Mouse (Mus musculus): Measurements from ENCODE around the gene Mmp9. TPM values are rescaled to one million over a fixed set of nuclear protein-coding genes. Genes with fewer than 3 reads are reported as not detected.

The Mmp9 gene
- polyA plus RNA-seq, 1 experiment from 2014 or later = 7.1 TPM

GRCm38 (mm10) chr2:164979749-164980148 is 39.2 kb downstream of the Mmp9 start:
- H3K4me1 ChIP-seq = no peaks in the 10 kb centered on the region
- no peak overlapping the region for H3K4me3 ChIP-seq
- WGBS = 25% methylated on average over 7 of the region's 7 CpGs
- peaks cover 10% of the 10 kb centered on the region for H3K27me3 ChIP-seq
- ATAC-seq (ENCODE audit: low FRiP score, low read depth) = no peak
- H3K9ac ChIP-seq = no peak overlapping the region
- H3K9me3 ChIP-seq = no peaks in the 10 kb centered on the region
- no peak overlapping the region for H3K27ac ChIP-seq
- H3K4me2 ChIP-seq (replicated peaks) = no peak overlapping the region
- H3K36me3 ChIP-seq = no peaks in the 10 kb centered on the region

DNA sequence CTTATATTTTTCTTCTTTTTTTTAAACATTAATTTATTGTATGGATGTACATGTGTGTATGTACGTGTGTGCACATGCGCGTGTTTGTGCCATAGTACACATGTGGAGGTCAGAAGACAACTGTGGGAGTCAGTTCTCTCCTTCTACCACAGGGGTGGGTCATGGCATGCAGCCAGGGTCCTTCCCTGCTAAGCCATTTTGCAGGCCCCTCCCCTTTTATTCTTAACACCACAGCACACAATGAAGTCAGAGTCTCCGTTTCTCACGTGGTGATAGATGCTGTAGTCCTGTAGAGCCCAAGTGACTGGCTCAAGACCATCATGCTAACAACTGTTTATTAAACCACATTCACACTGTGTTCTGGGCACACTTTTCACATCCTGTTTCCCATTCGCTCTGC is 45.4 kb downstream of the Mmp9 start:
- Histone ChIP-seq H3K9me3 (no peaks in the 10 kb centered on the region), H3K4me3 (no peak overlapping the region), H3K27ac (no peak overlapping the region), H3K4me2 (replicated peaks) (no peak overlapping the region), H3K4me1 (no peaks in the 10 kb centered on the region), H3K9ac (no peak overlapping the region), H3K27me3 (peaks cover 2% of the 10 kb centered on the region; the same call in 1 of the 2 replicates), H3K36me3 (no peaks in the 10 kb centered on the region)
- WGBS = 80% methylated on average over 6 of the region's 6 CpGs
- ATAC-seq (ENCODE audit: low FRiP score, low read depth) = no peak

DNA sequence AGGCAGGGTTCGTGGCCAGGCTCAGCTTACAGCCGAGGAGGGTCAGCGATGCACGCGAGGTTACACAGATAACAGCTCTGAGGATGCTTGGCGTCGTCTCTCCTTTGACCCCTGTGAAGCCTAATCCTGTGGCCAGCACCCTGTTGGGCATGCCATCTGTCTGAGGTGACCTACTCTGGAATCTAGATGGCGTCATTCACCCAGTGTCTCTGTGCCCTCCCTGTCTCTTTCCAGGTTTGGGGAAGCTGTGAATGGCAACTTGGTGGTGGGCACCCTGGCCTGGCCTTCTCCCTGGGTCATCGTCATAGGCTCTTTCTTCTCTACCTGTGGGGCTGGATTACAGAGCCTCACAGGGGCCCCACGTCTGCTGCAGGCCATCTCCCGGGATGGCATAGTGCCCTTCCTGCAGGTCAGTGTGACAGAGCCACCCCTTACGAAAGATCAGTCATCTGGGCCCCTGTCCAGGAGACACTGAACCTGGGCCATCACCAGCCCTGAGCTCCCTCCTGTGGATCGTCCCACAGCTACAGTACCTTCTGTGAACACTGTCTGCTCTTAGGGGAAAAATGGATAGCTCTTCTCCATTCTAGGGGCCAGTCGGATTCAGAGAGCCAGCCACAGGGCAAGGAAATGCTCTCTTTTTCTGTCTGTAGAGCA is 45.9 kb downstream of the Mmp9 start:
- no peak overlapping the region for H3K9ac ChIP-seq
- peaks cover 6% of the 10 kb centered on the region; the same call in 1 of the 2 replicates for H3K27me3 ChIP-seq
- WGBS = 72% methylated on average over 14 of the region's 14 CpGs
- no peak overlapping the region for H3K27ac ChIP-seq
- H3K4me1 ChIP-seq = no peaks in the 10 kb centered on the region
- H3K4me2 ChIP-seq (replicated peaks) = no peak overlapping the region
- no peaks in the 10 kb centered on the region for H3K9me3 ChIP-seq
- ATAC-seq (ENCODE audit: low FRiP score, low read depth) = no peak
- H3K36me3 ChIP-seq = no peaks in the 10 kb centered on the region
- H3K4me3 ChIP-seq = no peak overlapping the region

DNA sequence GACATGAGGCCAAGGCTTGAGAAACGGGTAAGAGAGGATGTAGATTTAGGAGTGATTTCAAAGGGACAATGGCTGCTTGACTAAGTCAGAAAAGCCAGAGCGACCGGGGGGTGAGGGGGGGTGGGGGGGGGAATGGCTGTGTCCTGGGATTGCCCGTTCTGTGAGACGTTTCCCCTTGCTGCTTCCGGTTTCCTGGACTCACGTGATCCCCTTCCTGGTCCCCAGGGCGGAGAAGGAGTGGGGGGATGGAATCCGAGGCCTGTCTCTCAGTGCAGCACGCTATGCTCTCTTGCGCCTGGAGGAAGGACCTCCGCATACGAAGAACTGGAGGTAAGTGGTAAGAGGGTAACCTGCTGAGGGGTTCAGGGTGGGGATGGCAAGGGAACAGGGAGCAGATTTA is 48.2 kb downstream of the Mmp9 start:
- peaks cover 21% of the 10 kb centered on the region for H3K27me3 ChIP-seq
- H3K4me3 ChIP-seq = no peak overlapping the region
- no peak for ATAC-seq (ENCODE audit: low FRiP score, low read depth)
- no peak overlapping the region for H3K9ac ChIP-seq
- WGBS = 65% methylated on average over 13 of the region's 13 CpGs
- H3K4me2 ChIP-seq (replicated peaks) = no peak overlapping the region
- H3K27ac ChIP-seq = no peak overlapping the region
- no peaks in the 10 kb centered on the region for H3K4me1 ChIP-seq
- no peaks in the 10 kb centered on the region for H3K36me3 ChIP-seq
- no peaks in the 10 kb centered on the region for H3K9me3 ChIP-seq

DNA sequence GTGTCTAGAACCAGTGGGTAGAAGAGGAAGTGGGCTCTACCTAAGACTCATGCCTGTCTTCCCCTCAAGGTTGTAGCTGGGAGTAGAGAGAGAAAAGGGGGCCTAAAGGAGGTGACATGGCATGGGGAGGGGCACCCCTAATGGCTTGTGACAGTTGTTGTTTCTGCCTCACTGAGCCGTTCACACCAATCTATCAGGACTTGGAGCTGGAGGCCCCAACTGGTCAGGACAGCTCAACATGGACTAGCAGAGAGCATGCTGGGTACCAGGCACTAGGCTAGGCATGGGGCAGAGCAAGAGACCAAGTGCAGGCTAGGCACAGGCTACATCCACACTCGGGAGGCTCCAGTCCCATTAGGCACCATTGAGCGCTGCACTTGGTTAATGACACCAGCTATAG is 50.5 kb downstream of the Mmp9 start:
- H3K4me3 ChIP-seq = no peak overlapping the region
- no peaks in the 10 kb centered on the region for H3K4me1 ChIP-seq
- H3K9ac ChIP-seq = no peak overlapping the region
- H3K9me3 ChIP-seq = no peaks in the 10 kb centered on the region
- no peak overlapping the region for H3K4me2 ChIP-seq (replicated peaks)
- no peaks in the 10 kb centered on the region for H3K36me3 ChIP-seq
- H3K27me3 ChIP-seq = peaks cover 43% of the 10 kb centered on the region
- WGBS = 71% methylated on average over 3 of the region's 3 CpGs
- no peak for ATAC-seq (ENCODE audit: low FRiP score, low read depth)
- no peak overlapping the region for H3K27ac ChIP-seq

GRCm38 (mm10) chr2:164991808-164992207 is 51.2 kb downstream of the Mmp9 start:
- no peak for ATAC-seq (ENCODE audit: low FRiP score, low read depth)
- no peak overlapping the region for H3K4me2 ChIP-seq (replicated peaks)
- 43% methylated on average over 10 of the region's 10 CpGs for WGBS
- no peak overlapping the region for H3K27ac ChIP-seq
- no peak overlapping the region for H3K4me3 ChIP-seq
- no peaks in the 10 kb centered on the region for H3K36me3 ChIP-seq
- H3K27me3 ChIP-seq = peaks cover 50% of the 10 kb centered on the region
- no peaks in the 10 kb centered on the region for H3K9me3 ChIP-seq
- no peak overlapping the region for H3K9ac ChIP-seq
- H3K4me1 ChIP-seq = no peaks in the 10 kb centered on the region

DNA sequence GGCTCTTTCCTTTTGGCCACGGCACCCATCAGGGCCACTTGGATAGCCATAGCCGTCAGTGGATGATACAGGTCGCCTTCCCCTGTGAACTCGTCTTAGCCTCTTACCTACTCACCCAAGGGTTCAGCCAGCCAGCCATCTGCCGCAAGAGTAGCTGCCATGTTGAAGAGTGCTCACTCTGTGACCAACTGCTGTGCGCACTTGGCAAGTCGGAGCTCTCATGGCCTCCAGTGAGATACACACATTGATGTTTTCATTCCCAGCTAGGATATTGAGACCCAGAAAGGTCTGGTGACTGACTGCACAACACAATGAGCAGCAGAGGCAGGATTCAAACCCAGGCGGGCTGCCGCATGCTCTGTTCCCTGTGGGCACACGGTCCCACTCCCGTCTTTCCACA is 53.6 kb downstream of the Mmp9 start:
- Histone ChIP-seq H3K4me2 (replicated peaks) (no peak overlapping the region), H3K36me3 (peaks cover 7% of the 10 kb centered on the region), H3K27ac (no peak overlapping the region), H3K9me3 (no peaks in the 10 kb centered on the region), H3K27me3 (peaks cover 73% of the 10 kb centered on the region), H3K9ac (no peak overlapping the region), H3K4me3 (no peak overlapping the region), H3K4me1 (peaks cover 18% of the 10 kb centered on the region)
- ATAC-seq (ENCODE audit: low FRiP score, low read depth) = no peak
- WGBS = 89% methylated on average over 11 of the region's 11 CpGs

DNA sequence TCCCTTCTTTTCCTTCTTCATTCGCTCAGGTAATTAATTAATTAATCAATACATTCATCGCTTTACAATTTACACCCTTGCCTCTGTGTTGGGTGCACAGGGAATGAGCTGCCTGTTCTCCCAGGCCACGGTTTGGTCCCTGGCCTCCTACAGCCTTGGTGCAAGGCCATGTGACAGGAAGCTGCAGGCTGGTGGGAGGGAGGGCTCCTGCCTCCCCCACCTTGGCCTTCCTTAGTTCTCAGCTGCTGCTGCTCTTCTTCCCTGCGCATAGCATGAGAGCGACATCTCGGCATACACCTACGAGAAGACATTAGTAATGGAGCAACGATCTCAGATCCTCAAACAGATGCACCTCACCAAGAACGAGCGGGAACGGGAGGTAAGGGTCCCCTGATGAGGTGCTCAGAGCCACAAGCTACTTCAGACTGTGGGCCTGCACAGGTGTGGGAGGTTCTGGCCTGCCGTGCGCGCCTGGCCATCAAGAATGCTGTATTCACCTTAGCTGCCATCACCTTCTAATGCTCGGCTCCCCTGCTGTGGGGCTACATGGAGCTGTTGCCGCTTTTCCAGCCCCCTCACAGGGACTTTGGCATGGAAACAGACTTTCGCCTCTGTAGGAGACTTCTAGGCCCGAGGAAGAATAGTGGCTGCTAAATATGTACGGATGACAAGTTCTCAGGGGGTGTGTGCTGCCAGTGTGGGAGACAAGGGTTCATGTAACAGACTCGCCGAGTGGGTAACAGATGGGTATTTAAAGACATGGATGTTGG is 54.3 kb downstream of the Mmp9 start:
- Histone ChIP-seq H3K27ac (no peak overlapping the region), H3K4me1 (peaks cover 18% of the 10 kb centered on the region), H3K27me3 (peaks cover 80% of the 10 kb centered on the region), H3K4me3 (no peak overlapping the region), H3K9ac (no peak overlapping the region), H3K4me2 (replicated peaks) (no peak overlapping the region), H3K9me3 (no peaks in the 10 kb centered on the region), H3K36me3 (peaks cover 14% of the 10 kb centered on the region)
- no peak for ATAC-seq (ENCODE audit: low FRiP score, low read depth)
- 60% methylated on average over 21 of the region's 21 CpGs for WGBS

DNA sequence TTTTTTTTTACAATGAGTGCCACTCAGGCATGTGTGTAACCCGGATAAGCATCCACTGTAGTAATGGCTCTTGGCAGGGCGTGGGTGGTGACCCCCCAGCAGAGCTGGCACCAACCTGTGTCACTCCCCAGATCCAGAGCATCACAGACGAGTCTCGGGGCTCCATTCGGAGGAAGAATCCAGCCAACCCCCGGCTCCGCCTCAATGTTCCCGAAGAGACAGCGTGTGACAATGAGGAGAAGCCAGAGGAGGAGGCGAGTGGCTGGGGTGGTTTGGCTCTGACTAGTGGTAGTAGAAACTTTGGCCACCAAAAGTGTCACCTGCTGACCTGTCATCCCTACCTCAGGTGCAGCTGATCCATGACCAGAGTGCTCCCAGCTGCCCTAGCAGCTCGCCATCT is 55.4 kb downstream of the Mmp9 start:
- no peaks in the 10 kb centered on the region for H3K9me3 ChIP-seq
- H3K4me1 ChIP-seq = peaks cover 18% of the 10 kb centered on the region
- WGBS = 68% methylated on average over 11 of the region's 11 CpGs
- H3K9ac ChIP-seq = no peak overlapping the region
- H3K4me2 ChIP-seq (replicated peaks) = no peak overlapping the region
- no peak overlapping the region for H3K27ac ChIP-seq
- peaks cover 89% of the 10 kb centered on the region for H3K27me3 ChIP-seq
- H3K36me3 ChIP-seq = peaks cover 25% of the 10 kb centered on the region
- H3K4me3 ChIP-seq = no peak overlapping the region
- no peak for ATAC-seq (ENCODE audit: low FRiP score, low read depth)

- H3K9ac ChIP-seq = peak overlapping the region; percentile 60
- no peak overlapping the region for H3K27ac ChIP-seq
- peak overlapping the region; percentile 41 for H3K4me3 ChIP-seq
- ATAC-seq (ENCODE audit: low FRiP score, low read depth) = no peak
- 8% methylated on average over 49 of the region's 49 CpGs for WGBS
- H3K9me3 ChIP-seq = no peaks in the 10 kb centered on the region
- peak overlapping the region; percentile 73 for H3K4me2 ChIP-seq (replicated peaks)
- peaks cover 36% of the 10 kb centered on the region for H3K36me3 ChIP-seq
- H3K27me3 ChIP-seq = peaks cover 85% of the 10 kb centered on the region
- peaks cover 18% of the 10 kb centered on the region for H3K4me1 ChIP-seq
These were observed 56.5 kb downstream of the Mmp9 start for GRCm38 (mm10) chr2:164996848-164997720.

GRCm38 (mm10) chr2:164997721-164998428 is 57.3 kb downstream of the Mmp9 start:
- Histone ChIP-seq H3K9ac (peak overlapping the region; percentile 60), H3K36me3 (peaks cover 44% of the 10 kb centered on the region), H3K27me3 (peaks cover 79% of the 10 kb centered on the region), H3K4me3 (peak overlapping the region; percentile 41), H3K9me3 (no peaks in the 10 kb centered on the region), H3K4me1 (peaks cover 18% of the 10 kb centered on the region), H3K27ac (no peak overlapping the region), H3K4me2 (replicated peaks) (peak overlapping the region; percentile 73)
- no peak for ATAC-seq (ENCODE audit: low FRiP score, low read depth)
- WGBS = under 1% methylated on average over 51 of the region's 52 CpGs
